Mouse (Mus musculus): Measurements from ENCODE around the gene Snrk.

The Snrk gene

DNA sequence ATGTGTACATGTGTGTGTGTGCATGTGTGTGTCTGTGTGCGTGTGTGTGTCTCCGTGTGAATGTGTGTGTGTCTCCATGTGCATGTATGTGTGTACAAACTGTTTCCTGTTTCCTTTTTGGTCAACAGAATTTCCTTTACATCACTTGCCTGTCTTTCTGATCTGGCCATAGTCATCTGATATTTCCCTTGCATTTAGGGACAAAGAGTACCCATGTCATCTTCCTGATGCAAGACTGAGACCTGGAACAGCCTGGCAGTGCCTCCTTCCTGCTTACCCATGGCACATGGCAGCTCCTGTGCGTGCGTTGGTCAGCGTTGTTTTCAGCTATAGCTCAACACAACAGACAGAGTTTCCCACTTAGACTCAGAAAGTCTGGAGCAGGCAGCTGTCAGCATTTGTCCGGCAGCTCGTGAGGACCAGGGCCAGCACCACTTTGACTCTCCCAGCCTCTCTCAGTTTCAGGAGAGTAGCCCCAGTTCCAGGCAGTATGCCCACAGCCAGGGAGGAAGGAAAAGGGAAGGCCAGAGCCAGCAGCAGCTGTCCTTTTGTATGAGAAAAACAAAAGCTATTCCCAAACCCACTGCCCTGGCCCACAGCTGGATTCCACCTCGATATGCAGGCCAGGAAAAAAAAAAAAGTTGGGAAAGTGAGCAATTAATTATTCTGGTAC is 7.4 kb upstream of the Snrk start:
- no peak for DNase-seq

DNA sequence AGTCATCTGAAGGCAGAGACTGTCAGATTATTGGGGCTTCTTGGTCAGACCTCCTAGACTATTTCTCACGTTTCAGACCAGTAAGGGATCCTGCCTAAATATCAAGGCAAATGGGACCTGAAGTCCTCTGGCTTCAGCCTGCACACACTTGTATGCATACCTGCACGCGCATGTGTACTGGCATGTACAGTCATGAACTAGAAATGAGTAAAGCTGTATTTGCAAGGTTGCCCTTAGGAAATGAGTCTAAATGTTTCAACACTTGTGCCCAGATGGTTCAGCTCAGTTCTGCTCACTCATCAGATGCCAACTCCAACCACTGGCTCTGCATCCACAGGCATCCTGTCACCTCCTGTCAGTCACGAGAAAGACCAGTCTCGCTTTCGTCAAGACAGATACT is 6.6 kb upstream of the Snrk start:
- DNase-seq, result no peak

DNA sequence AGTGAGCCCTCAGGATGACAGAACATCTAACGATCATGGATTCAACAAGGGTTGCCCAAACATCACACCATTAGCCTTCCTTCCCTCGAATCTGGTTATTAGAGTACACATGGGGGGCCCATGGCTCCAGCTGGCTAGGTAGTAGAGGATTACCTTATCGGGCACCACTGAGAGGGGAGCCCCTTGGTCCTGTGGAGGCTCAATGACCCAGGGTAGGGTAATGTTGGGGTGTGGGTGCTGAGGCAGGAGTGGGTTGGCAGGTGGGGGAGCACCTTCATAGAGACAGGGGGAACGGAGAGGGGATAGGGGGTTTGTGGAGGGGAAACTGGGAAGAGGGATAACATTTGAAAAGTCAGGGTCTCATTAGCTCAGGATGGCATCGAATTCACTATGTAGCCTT is 6.1 kb upstream of the Snrk start:
- no peak for DNase-seq

DNA sequence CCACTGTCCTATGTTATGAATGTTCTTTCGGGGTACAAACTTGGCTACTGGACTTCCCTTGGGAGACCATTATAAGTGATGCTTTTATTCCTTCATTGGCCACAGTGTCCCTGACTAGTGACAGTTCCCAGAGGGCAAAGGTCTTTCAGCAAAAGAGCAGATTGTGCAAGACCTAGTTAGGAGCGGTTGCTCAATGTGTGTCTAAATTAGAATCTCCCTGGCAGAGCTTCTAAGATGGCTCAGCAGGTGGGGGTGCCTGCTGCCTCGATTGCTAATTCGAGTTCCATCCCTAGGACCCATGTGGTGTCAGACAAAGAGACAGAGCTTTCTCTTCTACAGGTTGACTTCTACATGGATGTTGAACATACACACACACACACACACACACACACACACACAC is 1.5 kb upstream of the Snrk start:
- DNase-seq, result no peak

DNA sequence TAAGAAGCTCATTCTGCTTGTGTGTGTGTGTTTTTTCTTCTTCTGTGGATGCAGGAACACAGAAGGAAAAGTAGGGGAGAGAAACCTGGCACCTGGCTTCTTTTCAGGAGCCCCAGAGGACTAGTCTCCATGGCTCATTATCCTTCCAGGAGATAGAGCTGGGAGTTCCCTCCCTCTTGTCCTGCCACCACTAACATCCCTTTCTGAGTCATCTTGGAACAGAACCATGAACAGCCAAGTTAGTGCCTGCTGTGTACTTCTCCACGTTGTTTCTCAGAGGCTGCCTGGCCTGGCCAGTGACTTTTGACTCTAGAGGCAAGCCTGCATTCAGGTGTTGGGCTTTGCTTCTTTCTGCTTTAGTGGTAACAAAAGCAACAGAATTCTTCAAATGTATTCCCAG is 707 bp upstream of the Snrk start:
- DNase-seq, result no peak

DNA sequence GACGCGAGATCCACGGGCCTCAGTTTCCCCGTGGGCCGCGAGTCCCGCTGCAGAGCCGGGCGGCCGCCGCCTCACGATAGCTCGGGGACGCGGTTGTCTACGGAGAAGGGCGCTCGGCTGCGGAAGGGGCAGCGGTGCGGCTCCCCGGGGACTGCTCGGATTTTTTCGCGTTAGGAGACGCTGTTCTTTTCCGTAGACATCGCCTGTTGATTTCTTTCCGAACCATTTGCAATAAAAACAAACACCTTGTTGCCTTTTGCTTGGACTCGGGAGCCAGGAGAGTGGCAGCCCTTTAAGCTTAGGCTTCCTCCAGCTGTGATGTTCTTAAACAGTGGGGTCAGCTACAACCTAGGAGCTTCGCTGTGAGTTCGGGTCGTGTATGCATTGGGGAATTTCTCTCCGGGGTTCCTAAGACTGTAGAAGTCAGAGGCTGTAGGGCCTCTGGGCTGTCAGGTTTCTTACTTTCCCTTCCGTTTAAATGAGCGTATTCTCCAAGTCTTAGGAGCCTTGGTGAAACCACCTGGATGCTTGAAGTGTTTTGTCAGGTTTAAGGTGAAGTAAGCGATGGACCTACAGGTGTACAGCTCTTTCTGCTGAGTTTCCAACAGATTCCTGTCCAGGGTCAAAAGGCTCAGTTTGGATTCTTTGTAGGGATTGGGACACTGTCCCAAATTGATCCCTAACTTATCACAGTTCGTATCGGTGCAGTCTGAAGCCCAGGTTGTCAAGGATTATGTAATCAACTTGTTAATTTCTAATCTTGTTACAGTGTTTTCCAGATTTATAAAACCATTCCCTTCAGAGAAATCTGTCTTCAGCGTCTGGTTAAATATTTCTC is 845 bp downstream of the Snrk start:
- peak; percentile 66 for DNase-seq

DNA sequence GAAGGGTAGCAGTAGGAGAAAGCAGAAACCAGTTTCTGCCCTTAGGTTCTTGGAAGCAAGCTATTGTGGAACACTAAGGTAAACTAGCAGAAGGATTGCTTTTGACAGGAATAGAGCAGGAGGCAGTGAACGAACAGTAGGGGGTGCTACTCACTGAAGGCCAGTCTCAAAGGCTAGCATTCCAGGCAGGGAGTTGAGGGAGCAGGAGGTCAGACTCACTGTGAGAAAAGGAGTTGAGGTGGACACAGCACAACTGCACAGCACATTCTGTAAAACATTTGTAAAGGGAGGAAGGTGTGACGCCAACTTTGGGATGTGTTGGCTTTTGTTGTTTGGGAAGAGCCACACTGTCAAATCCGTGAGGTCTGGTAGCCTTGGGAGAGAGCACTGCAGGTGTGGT is 3.0 kb downstream of the Snrk start:
- peak; percentile 44 for DNase-seq

DNA sequence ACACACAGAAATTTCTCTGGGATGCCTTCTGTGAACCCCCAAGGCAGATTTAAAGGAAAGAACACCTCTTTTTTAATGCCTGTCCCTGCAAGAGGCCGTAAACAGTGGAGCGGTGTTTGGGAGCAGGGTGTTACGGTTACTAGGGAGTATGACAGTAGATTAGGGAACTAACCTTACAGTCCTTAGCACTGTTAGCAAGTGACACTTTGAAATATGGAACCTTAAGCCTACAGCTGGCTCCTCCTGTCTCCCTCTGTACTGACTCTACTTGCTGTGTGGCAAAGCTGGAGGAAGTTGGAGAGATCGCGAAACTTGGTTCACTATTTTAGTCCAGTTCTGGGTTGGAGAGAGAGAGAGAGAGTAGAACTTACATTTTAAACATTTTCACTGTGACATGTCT is 5.0 kb downstream of the Snrk start:
- DNase-seq, result no peak

DNA sequence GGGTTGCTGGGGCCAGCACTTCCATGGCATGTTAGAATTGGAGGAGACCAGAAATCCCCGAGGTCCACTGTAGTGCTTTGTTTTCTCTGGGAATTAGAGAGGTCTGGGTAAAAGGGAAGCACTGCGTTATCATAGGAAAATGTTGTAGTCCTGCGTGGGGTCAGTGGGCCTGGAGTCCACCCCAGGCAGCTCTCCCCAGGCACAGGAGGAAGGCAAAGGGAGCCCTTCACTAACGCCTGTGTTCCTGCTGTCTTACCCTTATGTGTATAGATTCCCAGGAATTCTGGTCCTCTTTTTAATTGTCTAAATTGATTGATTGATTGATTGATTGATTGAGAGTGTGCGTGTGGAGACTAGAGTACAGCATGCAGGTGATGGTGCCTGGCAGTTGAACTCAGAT is 6.1 kb downstream of the Snrk start:
- no peak for DNase-seq

DNA sequence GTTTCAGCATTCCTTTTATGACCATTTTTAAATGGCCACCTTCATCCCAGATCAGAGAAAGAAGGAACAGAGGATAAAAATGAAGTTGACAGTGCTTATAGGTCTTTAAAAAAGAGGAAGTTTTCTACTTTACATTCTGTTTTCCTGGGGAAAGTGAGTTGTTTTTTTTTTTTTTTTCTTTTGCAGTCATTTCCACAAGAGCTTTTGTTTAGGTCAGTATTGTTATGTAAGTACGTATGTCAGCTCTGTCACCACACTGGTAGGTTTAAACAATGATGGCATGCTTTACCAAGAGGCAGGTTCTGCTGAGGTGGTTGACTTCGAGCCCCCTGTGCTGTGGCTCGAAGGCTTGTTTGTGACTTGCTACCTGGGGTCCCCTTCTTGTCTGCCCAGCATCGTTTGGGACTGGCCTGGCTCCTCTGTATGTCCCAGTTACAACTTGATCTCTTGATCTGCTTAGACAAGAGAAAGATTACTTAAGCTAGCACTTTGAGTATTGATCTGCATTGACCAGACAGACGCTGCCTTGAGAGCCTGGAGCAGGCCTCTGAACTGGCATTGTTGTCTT is 8.7 kb downstream of the Snrk start:
- DNase-seq, result no peak

DNA sequence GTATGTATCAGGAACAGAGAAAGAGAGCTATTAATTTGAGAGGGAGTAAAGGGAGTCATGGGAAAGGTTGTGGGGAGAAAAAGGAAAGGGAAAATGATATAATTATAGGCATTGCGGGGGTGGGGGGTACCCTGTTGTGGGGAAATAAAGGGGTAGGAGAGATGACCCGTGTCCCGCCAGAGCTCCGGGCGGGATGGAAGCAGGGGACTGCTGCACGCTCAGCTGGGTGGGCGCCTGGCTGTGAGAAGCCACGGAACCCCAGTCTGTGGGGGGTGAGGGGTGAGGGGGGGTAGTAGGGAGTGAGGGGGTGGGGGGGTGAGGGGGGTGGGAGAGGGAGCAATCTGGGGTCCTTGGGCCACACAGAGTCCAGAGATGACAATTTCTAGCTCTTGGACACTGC is 9.7 kb downstream of the Snrk start:
- no peak for DNase-seq

DNA sequence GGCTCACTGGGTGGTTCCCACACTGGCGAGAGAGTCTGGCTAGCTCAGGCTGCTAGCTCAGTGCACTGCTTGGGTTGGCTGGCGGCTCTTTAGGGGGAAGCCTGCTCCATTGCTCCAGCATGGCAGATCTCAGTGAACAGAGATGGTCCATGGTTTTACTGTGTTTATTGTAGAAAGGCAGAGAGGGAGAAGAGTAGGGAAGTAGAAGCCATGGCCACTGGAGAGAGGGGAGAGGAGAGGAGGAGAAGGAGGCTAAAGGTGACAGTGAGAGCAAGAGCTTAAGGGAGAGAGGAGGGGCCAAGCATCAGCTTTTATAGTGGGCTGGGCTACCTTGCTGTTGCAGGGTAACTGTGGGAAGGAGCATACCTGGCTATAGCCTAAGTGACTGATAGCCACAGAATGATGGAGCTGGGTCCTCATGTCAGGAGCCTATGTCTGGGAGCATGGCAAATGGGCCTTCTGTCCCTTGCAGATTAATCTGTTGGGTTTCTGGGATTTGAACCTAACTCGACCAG is 10.3 kb downstream of the Snrk start:
- no peak for DNase-seq

DNA sequence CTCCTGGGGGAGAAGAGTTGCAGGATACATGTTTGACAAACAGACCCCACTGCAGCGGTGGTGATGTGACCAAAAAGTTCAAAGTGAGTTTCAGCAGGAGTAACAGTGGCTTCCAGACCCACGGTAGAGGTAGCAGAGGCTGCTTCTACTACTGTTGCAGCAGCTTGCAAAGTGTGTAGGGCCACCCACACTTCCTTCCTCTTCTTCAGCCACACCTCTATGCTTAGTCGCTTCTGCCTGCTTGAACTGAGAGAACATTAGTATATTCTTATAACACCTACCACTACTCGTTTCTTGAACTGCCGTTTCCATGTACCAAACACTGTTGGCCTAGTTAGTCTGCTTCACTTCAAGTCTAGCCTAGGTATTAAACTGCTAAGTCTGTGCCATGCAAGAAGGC is 11.6 kb downstream of the Snrk start:
- DNase-seq, result peak; percentile 47

DNA sequence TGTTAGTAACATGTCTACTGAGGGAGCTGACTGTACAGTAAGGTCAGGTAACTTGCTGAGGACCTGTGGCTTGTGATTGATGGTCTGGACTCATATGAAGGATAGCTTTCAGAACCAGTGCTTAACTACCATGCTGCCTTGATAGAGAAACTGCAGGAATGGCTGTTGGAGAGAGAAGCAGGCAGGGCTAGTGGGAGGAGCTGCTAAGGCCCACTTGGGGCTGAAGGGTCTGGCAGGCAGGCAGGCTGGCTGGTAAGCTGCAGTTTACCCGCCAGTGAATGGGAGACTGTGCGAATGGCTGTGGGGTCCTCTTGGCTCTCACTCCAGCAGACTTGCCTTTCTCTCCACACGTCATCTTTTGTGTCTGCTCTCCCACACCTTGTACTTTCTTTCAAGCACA is 13.6 kb downstream of the Snrk start:
- DNase-seq, result no peak

DNA sequence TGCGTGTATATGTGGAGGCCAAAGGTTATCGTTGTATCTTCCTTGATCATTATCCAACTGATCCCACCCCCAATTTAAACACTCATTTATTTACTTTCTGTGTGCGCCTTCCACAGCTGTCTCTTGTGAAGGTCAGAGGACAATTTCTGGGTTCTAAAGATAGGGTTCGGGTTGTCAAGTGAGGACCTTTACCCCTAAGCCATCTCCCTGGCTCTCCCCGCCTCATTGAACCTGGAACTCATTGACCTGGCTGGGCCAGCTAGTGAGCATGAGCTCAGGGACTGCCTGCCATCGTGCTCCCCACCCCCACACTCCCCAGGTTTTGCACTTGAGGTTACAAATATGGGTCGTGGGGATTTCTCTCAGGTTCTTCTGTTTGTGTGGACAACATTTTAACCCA is 15.1 kb downstream of the Snrk start:
- DNase-seq, result no peak

DNA sequence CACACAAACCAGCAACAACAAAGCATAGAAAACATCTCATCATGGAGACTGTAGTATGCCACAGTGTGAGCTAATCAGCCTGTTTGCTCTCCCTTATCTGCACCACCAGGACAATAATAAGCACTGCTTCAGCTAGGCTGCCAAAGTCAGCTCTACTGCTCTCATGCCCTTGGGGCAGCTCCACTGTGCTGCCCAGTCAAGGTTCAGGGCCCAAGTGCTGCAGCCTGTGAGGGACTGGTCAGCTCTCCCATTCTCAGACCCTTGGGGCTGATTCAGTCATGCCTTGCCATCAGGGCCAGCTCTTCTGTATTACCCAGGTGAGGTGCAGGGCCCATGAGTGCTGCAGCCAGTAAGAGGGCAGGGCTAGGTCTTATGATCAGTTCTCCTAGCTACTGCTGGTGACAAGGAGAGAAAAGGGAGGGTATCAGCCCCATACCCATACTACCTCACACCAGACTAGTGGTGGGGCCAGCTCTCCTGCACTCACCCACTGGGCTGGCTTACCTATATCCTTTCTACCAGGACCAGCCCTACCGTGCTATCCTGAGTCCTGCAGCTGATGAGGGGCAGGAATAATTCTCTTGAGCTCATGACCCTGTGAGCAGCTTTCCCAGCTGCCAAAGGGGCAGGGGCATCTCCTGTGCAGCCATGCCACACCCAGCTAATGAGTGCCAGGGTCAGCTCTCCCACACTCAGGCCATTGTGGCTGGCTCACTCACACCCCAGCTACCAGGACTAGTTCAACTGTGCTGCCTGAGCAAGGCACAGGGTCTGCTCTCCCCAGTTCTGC is 18.2 kb downstream of the Snrk start:
- DNase-seq, result no peak

DNA sequence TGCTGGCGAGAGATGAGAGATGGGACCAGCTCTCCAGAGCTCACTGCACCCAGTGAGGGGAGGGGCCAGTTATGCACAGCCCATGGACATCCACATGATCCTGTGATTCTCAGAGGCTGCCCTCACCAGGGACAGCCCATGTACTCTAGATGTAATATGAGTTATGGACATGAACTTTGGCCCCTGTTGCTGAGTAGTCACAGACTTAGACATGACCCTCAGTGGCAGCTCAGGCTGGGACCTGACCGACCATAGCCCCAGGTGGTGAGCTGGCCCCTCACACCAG is 18.8 kb downstream of the Snrk start:
- DNase-seq, result no peak

DNA sequence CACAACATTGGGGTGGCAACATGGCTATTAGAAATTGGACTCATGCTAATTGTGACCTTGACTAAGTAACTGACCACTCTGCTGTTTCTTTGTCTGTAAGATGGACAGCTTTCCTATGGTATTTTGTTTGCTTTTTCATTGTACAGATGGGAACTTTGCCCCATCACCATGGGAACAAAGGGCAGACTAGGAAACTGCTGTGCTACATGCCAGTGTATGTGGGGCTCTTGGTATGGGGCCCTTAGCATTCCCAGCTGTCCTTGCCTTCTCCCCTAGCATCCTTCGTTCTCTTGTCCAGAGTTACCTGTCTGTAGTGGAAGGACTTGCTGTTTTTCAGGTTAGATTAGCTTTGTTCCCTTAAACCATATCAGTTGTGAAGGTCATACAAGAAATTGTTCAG is 20.9 kb downstream of the Snrk start:
- DNase-seq, result no peak

DNA sequence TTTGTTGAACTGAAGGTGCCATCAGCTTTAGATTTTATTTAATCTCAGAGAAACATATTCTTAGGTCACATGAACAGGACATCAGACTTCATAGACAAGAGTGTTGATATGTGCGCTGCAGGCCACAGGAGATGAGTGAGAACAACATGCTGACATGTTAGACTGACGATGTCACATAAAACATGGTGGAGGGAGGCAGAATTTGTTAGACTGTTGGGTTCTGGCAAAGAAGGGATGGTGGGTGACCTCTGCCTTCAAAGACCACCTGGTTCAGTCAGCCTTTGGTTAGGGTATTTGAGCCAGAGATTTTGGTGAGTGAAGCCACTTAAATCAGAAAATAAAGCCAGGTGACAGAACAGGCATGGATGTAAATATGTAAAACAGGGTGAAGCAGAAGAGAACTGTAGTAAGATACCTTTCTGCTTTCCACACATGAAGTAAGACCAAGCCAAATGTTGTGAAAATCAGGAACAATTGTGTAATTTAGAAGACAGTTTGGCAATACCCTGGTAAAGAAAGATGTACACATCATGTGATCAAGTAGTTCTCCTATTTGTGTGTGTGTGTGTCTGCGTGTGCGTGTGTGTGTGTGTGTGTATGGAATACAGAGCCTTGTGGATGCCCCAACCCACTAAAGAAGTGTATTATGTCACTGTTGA is 21.4 kb downstream of the Snrk start:
- DNase-seq, result no peak

DNA sequence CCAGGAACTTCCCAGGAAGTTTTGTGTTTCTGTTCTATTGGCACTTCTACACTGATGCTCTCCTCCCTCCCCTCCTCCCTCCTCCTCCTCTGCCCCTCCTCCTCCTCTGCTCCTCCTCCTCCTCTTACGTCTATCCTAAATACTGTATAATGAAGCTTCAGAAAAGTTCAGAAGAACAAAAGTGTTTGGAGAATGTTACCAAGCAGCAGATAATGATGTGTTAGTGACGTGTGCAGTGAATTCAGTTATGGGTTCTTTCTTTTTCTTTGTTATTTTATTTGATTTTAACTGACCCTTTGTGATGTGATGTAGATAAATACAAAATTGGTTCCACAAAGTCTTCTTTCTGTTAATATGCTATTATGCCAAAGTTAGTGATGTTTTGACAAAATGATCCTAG is 22.2 kb downstream of the Snrk start:
- DNase-seq, result no peak

DNA sequence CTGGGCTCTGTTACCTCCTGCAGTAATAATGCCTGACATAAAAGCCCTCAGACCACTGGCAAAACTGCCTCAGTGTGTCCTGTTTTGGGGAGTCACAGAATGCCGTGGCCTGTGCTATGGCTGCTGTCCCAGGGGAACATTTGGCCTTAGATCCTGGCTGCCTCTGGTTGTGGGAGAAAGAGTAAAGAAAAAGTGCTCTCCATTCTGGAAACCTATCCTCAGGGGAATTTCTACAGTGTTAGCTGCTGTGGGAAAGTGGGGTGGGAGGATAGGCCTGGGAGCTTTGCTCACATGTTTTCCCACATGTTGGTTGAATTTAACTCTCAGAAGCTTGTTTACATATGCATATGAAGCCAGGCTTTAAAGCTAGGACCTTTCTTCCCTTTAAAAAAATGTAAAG is 26.2 kb downstream of the Snrk start:
- DNase-seq, result no peak

DNA sequence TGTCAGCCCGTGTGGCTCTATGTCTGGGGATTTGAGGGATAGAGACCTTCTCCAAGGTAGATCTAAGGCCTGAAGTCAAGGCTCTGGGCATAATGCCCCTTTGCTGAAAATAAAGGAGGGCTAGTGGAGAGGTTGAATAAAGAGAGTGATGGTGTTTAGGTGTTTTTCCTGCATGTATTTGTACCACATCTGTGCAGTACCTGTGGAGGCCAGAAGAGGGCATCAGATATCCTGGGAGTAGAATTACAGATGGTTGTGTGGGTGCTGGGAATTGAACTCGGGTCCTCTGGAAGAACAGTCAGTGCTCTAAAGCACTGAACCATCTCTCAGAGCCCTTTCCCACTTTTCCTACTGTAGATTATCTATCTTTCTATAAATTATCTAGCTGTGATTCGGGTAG is 27.7 kb downstream of the Snrk start:
- DNase-seq, result no peak

DNA sequence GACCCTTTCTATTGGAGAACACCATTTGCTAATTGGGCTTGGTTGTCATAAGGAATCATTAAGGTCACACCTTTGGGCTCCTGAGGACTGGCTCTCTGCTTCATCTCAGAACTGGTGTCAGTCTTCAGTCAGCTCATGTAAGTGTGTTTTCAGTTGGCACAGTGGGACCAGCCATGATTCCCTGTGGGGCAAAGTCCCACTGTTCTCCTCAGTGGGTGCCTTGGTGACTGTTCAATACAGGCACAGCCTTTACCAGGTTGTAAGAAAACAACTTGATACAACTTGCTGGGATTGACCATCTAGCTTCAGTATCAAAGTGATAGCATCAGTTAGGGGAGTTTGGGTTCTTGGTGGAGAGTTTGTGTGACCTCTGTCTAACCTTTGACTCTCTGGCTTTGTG is 28.6 kb downstream of the Snrk start:
- no peak for DNase-seq

Measured in thymus, postnatal 4 days (tissue).